Mouse (Mus musculus): ENCODE measurements at regions not wholly inside any gene's neighbourhood (a gene's known extent, or its start where the extent isn't known, plus 50 kb on each side); places are given as distances from the start of the nearest gene placed in this dataset.

DNA sequence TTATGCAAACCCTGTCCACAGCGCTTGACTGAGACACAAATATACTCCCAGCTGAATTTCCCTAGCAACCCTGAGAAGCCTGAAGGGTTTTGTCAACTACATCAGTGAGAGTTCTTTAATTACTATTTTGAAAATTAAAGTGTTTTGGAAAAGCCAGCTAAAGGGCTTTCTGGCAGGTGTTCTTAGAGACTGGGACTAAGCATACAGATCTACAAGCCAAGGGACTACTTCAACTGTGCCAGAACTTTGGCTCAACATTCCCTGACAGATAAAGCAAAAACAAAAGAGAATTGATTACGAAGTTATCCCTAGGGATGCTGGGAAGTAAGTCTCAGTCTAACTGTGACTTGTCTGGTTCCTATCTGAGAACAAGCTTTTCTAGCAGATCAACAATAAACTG is 213.4 kb upstream of the Mkln1 start:
- no peak for TF ChIP-seq CTCF (IDR thresholded peaks at IDR 0.05; ENCODE audit: extremely low read depth, insufficient read depth, low read length)
- no peak for TF ChIP-seq POLR2A (IDR thresholded peaks at IDR 0.05; ENCODE audit: extremely low read depth, insufficient read depth, low read length)

All from cortical plate, adult 2 months (tissue).